Mouse (Mus musculus) E14TG2a.4 (cell line): ENCODE measurements at regions not wholly inside any gene's neighbourhood (a gene's known extent, or its start where the extent isn't known, plus 50 kb on each side); places are given as distances from the start of the nearest gene placed in this dataset.

Experiments
- CTCF ChIP-seq: conservative IDR thresholded peaks from 2 replicates; pipeline ENCODE4 v1.5.1; 2014; ENCODE audit warnings: low read length
- NANOG ChIP-seq: IDR thresholded peaks from 2 replicates; pipeline ENCODE4 v1.6.1; 2014; ENCODE audit warnings: borderline replicate concordance, low read length, mixed read lengths
- POU5F1 ChIP-seq: IDR thresholded peaks from 2 replicates; pipeline ENCODE4 v1.6.1; 2014; ENCODE audit warnings: low read length, borderline replicate concordance

DNA sequence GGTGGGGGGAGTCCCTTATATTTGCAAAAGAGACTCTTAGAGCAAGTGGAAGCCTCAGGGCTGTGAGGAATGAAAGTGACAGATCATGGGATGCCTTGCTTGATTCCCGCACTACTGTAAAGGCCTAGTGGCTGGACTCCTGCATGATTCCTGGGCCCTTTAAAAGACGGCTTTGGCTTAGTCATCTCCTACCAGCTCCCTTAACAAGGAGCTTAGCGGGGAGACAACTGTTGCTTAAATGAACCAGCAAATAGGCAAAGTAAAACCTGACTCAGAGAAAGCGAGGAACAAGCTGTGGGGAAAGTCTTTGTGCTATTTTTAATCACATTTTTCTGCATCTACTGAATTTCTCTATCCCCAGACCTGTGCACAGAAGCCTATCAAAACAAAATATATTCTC, 165.5 kb downstream of the Emp1 start:
- TF ChIP-seq CTCF, result no peak
- TF ChIP-seq POU5F1, result no peak
- no peak for TF ChIP-seq NANOG
